Mouse (Mus musculus): ENCODE measurements around the gene Synpo2l.

GRCm38 (mm10) chr14:20616421-20616820 is 51.7 kb downstream of the Synpo2l start:
- TF ChIP-seq TAL1 (IDR thresholded peaks at IDR 0.05; ENCODE audit: low read length) (no peak), GATA1 (IDR thresholded peaks at IDR 0.05; ENCODE audit: low read length) (no peak)

Measured in erythroblast, embryonic 14.5 days (primary cell).